Mouse (Mus musculus) cerebellum, adult 2 months (tissue): ENCODE data around the gene Mbnl1.

Experiments used
- CTCF ChIP-seq: fragments of 200-500 bp; IDR thresholded peaks from 2 replicates; pipeline ENCODE4 v1.5.1; 2011; ENCODE audit warnings: low read depth, mild to moderate bottlenecking, control low read depth, low read length, moderate library complexity, borderline replicate concordance; ENCODE audit not compliant: insufficient read depth
- POLR2A ChIP-seq: fragments of 200-500 bp; IDR thresholded peaks from 2 replicates; pipeline ENCODE4 v1.6.1; 2011; ENCODE audit warnings: low read length, control low read depth, borderline replicate concordance; ENCODE audit not compliant: insufficient read depth

DNA sequence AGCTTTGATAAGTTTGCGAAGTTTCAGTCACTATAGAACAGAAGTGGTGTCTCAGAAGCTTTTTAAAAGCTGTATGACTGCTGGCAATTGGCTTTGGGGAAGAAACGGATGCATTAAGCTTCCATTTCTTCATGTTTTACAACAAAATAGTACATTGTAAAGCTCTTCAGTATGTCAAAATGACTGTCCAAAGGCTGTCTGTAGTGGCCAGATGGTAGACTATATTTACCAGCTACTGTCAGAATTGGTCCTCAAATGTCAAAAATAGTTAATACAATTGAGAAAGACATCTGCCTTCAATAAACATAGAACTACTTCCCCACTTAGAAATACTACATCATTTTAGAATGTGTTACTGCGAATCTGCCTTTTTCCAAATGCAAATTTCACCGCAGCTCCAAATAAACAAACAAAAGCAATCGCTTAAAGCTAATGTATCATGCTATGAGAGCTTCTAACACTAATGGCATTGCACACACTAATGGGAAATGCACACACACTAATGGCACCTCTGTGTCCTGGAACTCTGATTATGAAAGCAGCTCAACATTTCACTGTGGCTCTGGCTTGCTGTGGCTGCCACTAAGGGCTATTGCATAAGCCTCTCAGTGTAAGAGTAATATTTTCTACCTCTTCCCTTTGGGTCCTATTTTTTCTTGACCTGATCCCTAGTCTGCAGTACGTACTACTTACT, 10.7 kb upstream of the Mbnl1 start:
- TF ChIP-seq POLR2A (no peak), CTCF (no peak)
